Mouse (Mus musculus): ENCODE measurements around the gene Slc34a1. TPM values are rescaled to one million over a fixed set of nuclear protein-coding genes. Genes with fewer than 3 reads are reported as not detected.
"Not testable (repeated sequence)": the region's sequence is repeated elsewhere in the genome, so short reads cannot be mapped to it uniquely, and the experiment has no call there.

Gene Slc34a1
- polyA plus RNA-seq, 1 experiment, result 0.44 TPM

GRCm38 (mm10) chr13:55404853-55405782 is 7.1 kb downstream of the Slc34a1 start:
- peak; percentile 60 for DNase-seq (ENCODE audit: low spot score)

- DNase-seq (ENCODE audit: low spot score), result no peak
Measured at GRCm38 (mm10) chr13:55405783-55406390, 7.9 kb downstream of the Slc34a1 start.

- no peak for DNase-seq (ENCODE audit: low spot score)
Measured at GRCm38 (mm10) chr13:55407341-55407740, 9.4 kb downstream of the Slc34a1 start.

GRCm38 (mm10) chr13:55408546-55409120 is 10.6 kb downstream of the Slc34a1 start:
- no peak for DNase-seq (ENCODE audit: low spot score)

GRCm38 (mm10) chr13:55411826-55412225 is 13.8 kb downstream of the Slc34a1 start:
- DNase-seq (ENCODE audit: low spot score), result no peak

GRCm38 (mm10) chr13:55412643-55413307 is 14.8 kb downstream of the Slc34a1 start:
- no peak for DNase-seq (ENCODE audit: low spot score)

GRCm38 (mm10) chr13:55413333-55413732 is 15.3 kb downstream of the Slc34a1 start:
- no peak for DNase-seq (ENCODE audit: low spot score)

GRCm38 (mm10) chr13:55414743-55415380 is 16.9 kb downstream of the Slc34a1 start, which contains the start of gene Pfn3:
Gene Pfn3 (minus strand): TSS chr13:55415232.
- DNase-seq (ENCODE audit: low spot score), result no peak

GRCm38 (mm10) chr13:55418004-55418403 is 20.0 kb downstream of the Slc34a1 start:
- peak; percentile 73 for DNase-seq (ENCODE audit: low spot score)

GRCm38 (mm10) chr13:55419142-55419541 is 21.2 kb downstream of the Slc34a1 start:
- no peak for DNase-seq (ENCODE audit: low spot score)

GRCm38 (mm10) chr13:55420018-55420932 is 22.3 kb downstream of the Slc34a1 start:
- DNase-seq (ENCODE audit: low spot score), result no peak

- no peak for DNase-seq (ENCODE audit: low spot score)
Measured at GRCm38 (mm10) chr13:55420933-55421800, 23.2 kb downstream of the Slc34a1 start.

GRCm38 (mm10) chr13:55426613-55427012 is 28.6 kb downstream of the Slc34a1 start, which contains the start of gene F12:
Gene F12 (minus strand): TSS chr13:55426793.
- DNase-seq (ENCODE audit: low spot score), result no peak

- no peak for DNase-seq (ENCODE audit: low spot score)
Measured at GRCm38 (mm10) chr13:55429226-55429888, 31.4 kb downstream of the Slc34a1 start.

GRCm38 (mm10) chr13:55430566-55430965 is 32.6 kb downstream of the Slc34a1 start:
- DNase-seq (ENCODE audit: low spot score), result no peak

- DNase-seq (ENCODE audit: low spot score), result no peak
Measured at GRCm38 (mm10) chr13:55431889-55432685, 34.1 kb downstream of the Slc34a1 start.

GRCm38 (mm10) chr13:55437111-55437629 is 39.2 kb downstream of the Slc34a1 start:
- not testable (repeated sequence) for DNase-seq (ENCODE audit: low spot score)
